10 mouse cellular contexts compared by ENCODE assay signal in the genomic region with DNA sequence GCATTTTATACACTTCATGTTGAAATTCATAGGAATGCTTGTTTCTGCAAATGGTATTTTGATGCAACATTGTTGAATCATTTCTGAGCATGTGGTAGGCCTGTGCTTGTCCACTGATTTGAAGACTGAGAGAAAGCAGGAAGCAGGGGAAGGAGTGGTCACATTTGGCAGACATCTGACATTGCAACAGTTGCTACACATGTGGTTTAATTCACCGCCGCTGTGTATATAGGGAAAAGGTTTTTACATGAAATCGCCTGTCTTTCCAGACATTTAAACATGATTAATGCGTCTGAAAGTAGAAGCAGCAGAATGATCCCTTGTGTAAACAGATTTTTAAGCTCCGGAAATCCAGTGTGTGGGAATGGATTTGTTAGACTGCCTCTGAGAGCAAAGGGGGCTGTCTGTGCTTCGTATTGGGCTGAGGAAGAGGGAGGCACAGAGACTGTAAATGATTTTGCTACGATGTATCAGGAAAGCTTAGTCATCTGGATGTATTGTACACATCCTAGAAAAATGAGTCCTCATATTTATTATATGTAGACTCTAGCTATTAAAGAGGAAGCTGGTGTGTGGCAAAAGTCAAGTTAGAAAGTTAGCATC. TPM values are rescaled to one million over a fixed set of nuclear protein-coding genes. Genes with fewer than 3 reads are reported as not detected.
A peak's percentile ranks its signal among the peaks of the same experiment; 100 is the strongest.
DNase-seq lines count a peak whose midpoint lies in the region; ATAC-seq lines count a peak whose summit lies in the region.
"Had no signal": no experiment of that assay in that cellular context is flagged by ENCODE, and none has a peak within 500 bp of the region (broad histone marks: within the 10 kb centered on the region; RNA-seq: fewer than 3 reads in every experiment).

No protein-coding gene starts in this region.

- H3K9ac ChIP-seq in intestine, embryonic 15.5 days: no peak overlapping the region
- no peak overlapping the region for H3K9ac ChIP-seq in neural tube, embryonic 13.5 days
- no peak overlapping the region for H3K9ac ChIP-seq in liver, embryonic 11.5 days (ENCODE audit: low read depth, low read length)

- ATAC-seq in intestine, embryonic 15.5 days: peak; percentile 70
- no peak for ATAC-seq in neural tube, embryonic 13.5 days (ENCODE audit: low read depth)
- ATAC-seq in frontal cortex, adult (ENCODE audit: low TSS enrichment): no peak
- no peak for ATAC-seq in liver, embryonic 11.5 days (replicated peaks; ENCODE audit: low FRiP score)

- H3K27me3 ChIP-seq in intestine, embryonic 15.5 days (replicated peaks): no peaks in the 10 kb centered on the region
- no peaks in the 10 kb centered on the region for H3K27me3 ChIP-seq in neural tube, embryonic 13.5 days
- no peaks in the 10 kb centered on the region for H3K27me3 ChIP-seq in liver, embryonic 11.5 days (replicated peaks; ENCODE audit: control insufficient read depth, insufficient read depth, low read length)

- H3K4me2 ChIP-seq in intestine, embryonic 15.5 days (replicated peaks): no peak overlapping the region
- H3K4me2 ChIP-seq in neural tube, embryonic 13.5 days: no peak overlapping the region
- no peak overlapping the region for H3K4me2 ChIP-seq in liver, embryonic 11.5 days

- peak overlapping the region; percentile 63 for H3K27ac ChIP-seq in intestine, embryonic 15.5 days
- 0 out of 2 replicates have a peak overlapping the region, but pooled peaks have one; percentile 46 for H3K27ac ChIP-seq in neural tube, embryonic 13.5 days (replicated peaks)
- H3K27ac ChIP-seq in liver, embryonic 11.5 days (ENCODE audit: low read depth, low read length): no peak overlapping the region

- no peaks in the 10 kb centered on the region; the same call in 1 of the 2 replicates for H3K4me1 ChIP-seq in intestine, embryonic 15.5 days (replicated peaks)
- H3K4me1 ChIP-seq in neural tube, embryonic 13.5 days (replicated peaks): peaks cover 10% of the 10 kb centered on the region
- H3K4me1 ChIP-seq in liver, embryonic 11.5 days (replicated peaks; ENCODE audit: control insufficient read depth, insufficient read depth, low read length): no peaks in the 10 kb centered on the region

- no peak overlapping the region for H3K4me3 ChIP-seq in intestine, embryonic 15.5 days (replicated peaks)
- H3K4me3 ChIP-seq in neural tube, embryonic 13.5 days: no peak overlapping the region
- no peak overlapping the region for H3K4me3 ChIP-seq in liver, embryonic 11.5 days (ENCODE audit: low read depth, low read length)
- H3K4me3 ChIP-seq: erythroblast, embryonic 14.5 days had no signal

- WGBS in intestine, embryonic 15.5 days: 19% methylated on average over 7 of the region's 7 CpGs
- WGBS in neural tube, embryonic 13.5 days: 58% methylated on average over 7 of the region's 7 CpGs
- 63% methylated on average over 7 of the region's 7 CpGs for WGBS in liver, embryonic 11.5 days

- no peaks in the 10 kb centered on the region for H3K9me3 ChIP-seq in intestine, embryonic 15.5 days
- H3K9me3 ChIP-seq in neural tube, embryonic 13.5 days: no peaks in the 10 kb centered on the region
- H3K9me3 ChIP-seq in liver, embryonic 11.5 days (ENCODE audit: control insufficient read depth, low read length): no peaks in the 10 kb centered on the region

- peak; percentile 3 to 4 for DNase-seq in layer of hippocampus, postnatal 14 days (ENCODE audit: low spot score in 2 of 2)
- no peak for DNase-seq in layer of hippocampus, adult 8-10 months (ENCODE audit: low spot score in 2 of 2)
- peak; percentile 47 for DNase-seq in embryo, embryonic 11.5 days (ENCODE audit: low read depth, low spot score)
- no peak for DNase-seq in liver, embryonic 11.5 days (ENCODE audit: low spot score)
- DNase-seq: kidney, adult 18-20 months; right cerebral cortex, postnatal 4 days had no signal

- H3K36me3 ChIP-seq in intestine, embryonic 15.5 days: no peaks in the 10 kb centered on the region
- H3K36me3 ChIP-seq in neural tube, embryonic 13.5 days: no peaks in the 10 kb centered on the region
- no peaks in the 10 kb centered on the region for H3K36me3 ChIP-seq in liver, embryonic 11.5 days (ENCODE audit: control insufficient read depth, insufficient read depth, low read length)

RNA-seq across cellular contexts. Expression of gene Ccl8, which starts 24.6 kb away (rescaled TPM):
- not detected for total RNA-seq in layer of hippocampus, postnatal 14 days (2021)
- total RNA-seq in layer of hippocampus, adult 8-10 months (2022): not detected
- polyA plus RNA-seq in intestine, embryonic 15.5 days (2015; fragmentation: Nextera tagmentation; extraction: Ambion mirVana): not detected in 2 replicates
- polyA plus RNA-seq in neural tube, embryonic 13.5 days (2015; fragmentation: Nextera tagmentation; extraction: Ambion mirVana): not detected in 2 replicates
- not detected in 2 replicates for polyA plus RNA-seq in liver, embryonic 11.5 days (2014; fragmentation: Nextera tagmentation; extraction: Ambion mirVana)
- polyA plus RNA-seq: erythroblast, embryonic 14.5 days had no signal

RNA-seq across cellular contexts. Expression of gene Ccl12, which starts 37.9 kb away (rescaled TPM):
- total RNA-seq in layer of hippocampus, postnatal 14 days (2021): not detected
- total RNA-seq in layer of hippocampus, adult 8-10 months (2022): 1 to 10 TPM in 1 of 4 experiments, not detected in 3; 2.4 TPM
- polyA plus RNA-seq in intestine, embryonic 15.5 days (2015; fragmentation: Nextera tagmentation; extraction: Ambion mirVana): 2.8 and 5.0 TPM in 2 replicates
- polyA plus RNA-seq in neural tube, embryonic 13.5 days (2015; fragmentation: Nextera tagmentation; extraction: Ambion mirVana): 1.3 and 3.6 TPM in 2 replicates
- polyA plus RNA-seq in liver, embryonic 11.5 days (2014; fragmentation: Nextera tagmentation; extraction: Ambion mirVana): 0.38 TPM in 1 of 2 replicates, not detected in the other
- polyA plus RNA-seq: erythroblast, embryonic 14.5 days had no signal

Comparison
In these comparisons a context has a peak if more than half of its experiments do, and no peak if none do; other contexts are left out.
1. DNase-seq: peak in layer of hippocampus, postnatal 14 days (2 of 2) and embryo, embryonic 11.5 days (single experiment); none in layer of hippocampus, adult 8-10 months (0 of 2) and liver, embryonic 11.5 days (single experiment).